Mouse (Mus musculus) thymus, adult 2 months (tissue): ENCODE data around the gene Snrpc. TPM values are rescaled to one million over a fixed set of nuclear protein-coding genes. Genes with fewer than 3 reads are reported as not detected.

Experiments
- DNase-seq: peaks from one replicate; pipeline ENCODE4 v3.0.0; 2021
- H3K27ac ChIP-seq: fragments of 200-500 bp; 2 replicates; pipeline ENCODE4 v1.5.1; 2012; ENCODE audit warnings: low read length, control low read depth; ENCODE audit not compliant: control insufficient read depth, insufficient read depth
- H3K27me3 ChIP-seq: fragments of 200-500 bp; 2 replicates; pipeline ENCODE4 v1.6.1; 2012; ENCODE audit warnings: mild to moderate bottlenecking, low read length, moderate library complexity, mixed read lengths; ENCODE audit not compliant: control insufficient read depth, insufficient read depth
- H3K36me3 ChIP-seq: fragments of 200-500 bp; 2 replicates; pipeline ENCODE4 v1.6.1; 2012; ENCODE audit warnings: mild to moderate bottlenecking, low read length, moderate library complexity; ENCODE audit not compliant: control insufficient read depth, insufficient read depth
- H3K4me1 ChIP-seq: fragments of 200-500 bp; replicated peaks from 2 replicates; pipeline ENCODE4 v1.6.1; 2012; ENCODE audit warnings: low read length; ENCODE audit not compliant: control insufficient read depth, insufficient read depth
- H3K4me3 ChIP-seq: fragments of 200-500 bp; 2 replicates; pipeline ENCODE4 v1.5.1; 2012; ENCODE audit warnings: mild to moderate bottlenecking, low read length, control low read depth, moderate library complexity; ENCODE audit not compliant: control insufficient read depth, insufficient read depth
- CTCF ChIP-seq: fragments of 200-500 bp; IDR thresholded peaks from 2 replicates; pipeline ENCODE4 v1.5.1; 2012; ENCODE audit warnings: mild to moderate bottlenecking, control low read depth, low read length, moderate library complexity, borderline replicate concordance; ENCODE audit not compliant: control insufficient read depth, poor library complexity, insufficient read depth; ENCODE audit errors: extremely low read depth
- POLR2A ChIP-seq: fragments of 200-500 bp; IDR thresholded peaks from 2 replicates; pipeline ENCODE4 v1.6.1; 2012; ENCODE audit warnings: mild to moderate bottlenecking, low read length, control low read depth, moderate library complexity; ENCODE audit not compliant: control insufficient read depth, poor library complexity, insufficient read depth; ENCODE audit errors: extremely low read depth
- WGBS: fragments of 180-500 bp; shearing (Covaris S2); methylation state at CpG from one replicate; pipeline ENCODE4 v1.1.7; 2018; 5-methylcytosine and 5-hydroxymethylcytosine counted together
- polyA plus RNA-seq: library from polyadenylated mRNA; depleted of rRNA; stranded (reverse); fragments of >200 nt; gene quantifications from 2 replicates; pipeline ENCODE4 v1.2.3, GENCODE M21; 2012

The Snrpc gene
- polyA plus RNA-seq, 1 experiment = 192 TPM

DNA sequence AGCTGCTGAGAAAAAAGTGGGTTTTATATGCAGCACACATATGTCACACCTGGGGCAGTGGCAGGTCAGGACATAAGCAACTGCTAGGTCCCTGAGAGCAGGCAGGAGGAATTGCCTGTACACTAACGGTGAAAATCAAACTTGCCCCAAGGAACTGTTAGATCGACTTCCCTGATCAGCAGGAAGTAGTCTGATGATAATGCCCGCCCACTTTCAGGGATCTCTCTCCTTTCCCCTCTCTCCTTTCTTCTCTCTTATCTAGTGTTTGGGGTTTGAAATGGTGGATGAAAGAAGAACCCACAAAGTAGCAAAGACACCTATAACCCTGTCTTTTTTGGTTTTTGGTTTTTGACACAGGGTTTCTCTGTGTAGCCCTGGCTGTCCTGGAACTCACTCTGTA, 12.4 kb upstream of the Snrpc start:
- H3K4me3 ChIP-seq = no peak overlapping the region
- peaks cover 24% of the 10 kb centered on the region for H3K4me1 ChIP-seq
- DNase-seq = peak; percentile 10
- 0% methylated on average over 3 of the region's 3 CpGs for WGBS
- H3K36me3 ChIP-seq = no peaks in the 10 kb centered on the region
- H3K27ac ChIP-seq = peak overlapping the region; percentile 72
- H3K27me3 ChIP-seq = no peaks in the 10 kb centered on the region
- TF ChIP-seq CTCF (no peak), POLR2A (no peak)

DNA sequence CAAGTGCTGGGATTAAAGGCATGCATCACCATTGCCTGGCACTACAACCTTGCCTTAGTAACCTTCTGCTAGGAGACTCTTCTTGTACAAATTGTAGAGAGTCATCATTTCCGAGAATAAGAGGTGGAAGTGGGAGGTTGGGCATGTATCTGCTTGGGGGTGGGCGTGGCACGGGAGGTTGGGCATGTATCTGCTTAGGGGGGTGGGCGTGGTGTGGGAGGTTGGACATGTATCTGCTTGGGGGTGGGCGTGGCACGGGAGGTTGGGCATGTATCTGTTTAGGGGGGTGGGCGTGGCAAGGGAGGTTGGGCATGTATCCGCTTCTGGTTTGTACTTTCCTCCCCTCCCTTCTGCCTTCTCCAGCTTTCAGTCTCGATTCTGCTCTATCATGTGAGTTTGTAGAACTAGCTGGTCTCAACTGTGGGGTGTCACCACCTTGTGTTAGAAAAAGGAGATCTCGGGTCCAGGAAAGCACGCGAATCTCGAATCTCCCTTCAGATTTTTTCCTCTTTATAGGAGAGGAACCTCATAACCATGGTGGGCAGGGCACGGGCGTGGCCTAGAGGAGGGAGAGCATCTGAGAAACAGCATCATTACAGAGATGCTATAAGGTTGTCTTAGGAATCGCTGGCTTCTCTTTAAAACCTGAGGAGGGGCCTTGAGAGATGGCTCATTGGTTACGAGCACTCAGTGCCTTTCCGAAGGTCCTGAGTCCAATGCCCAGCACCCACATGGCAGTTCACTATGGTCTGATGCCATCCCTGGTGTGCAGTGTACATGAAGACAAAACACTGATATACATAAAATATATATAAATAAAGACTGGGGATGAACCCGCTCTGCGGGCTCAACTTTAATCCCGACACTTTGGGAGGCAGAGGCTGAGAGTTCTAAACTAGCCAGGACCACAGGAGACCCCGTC, 11.7 kb upstream of the Snrpc start:
- Histone ChIP-seq H3K4me1 (peaks cover 24% of the 10 kb centered on the region), H3K36me3 (no peaks in the 10 kb centered on the region), H3K27me3 (no peaks in the 10 kb centered on the region), H3K4me3 (peak overlapping the region; percentile 30), H3K27ac (peak overlapping the region; percentile 74)
- no peak for TF ChIP-seq CTCF
- TF ChIP-seq POLR2A = no peak
- under 1% methylated on average over 22 of the region's 22 CpGs for WGBS
- peak; percentile 79 for DNase-seq

- TF ChIP-seq CTCF = no peak
- TF ChIP-seq POLR2A = no peak
- H3K27ac ChIP-seq = peak overlapping the region; percentile 74
- H3K36me3 ChIP-seq = no peaks in the 10 kb centered on the region
- WGBS = 1% methylated on average over 9 of the region's 9 CpGs
- peaks cover 19% of the 10 kb centered on the region for H3K4me1 ChIP-seq
- H3K27me3 ChIP-seq = no peaks in the 10 kb centered on the region
- H3K4me3 ChIP-seq = no peak overlapping the region
- peak; percentile 16 for DNase-seq
Measured at GRCm38 (mm10) chr17:27826908-27827383, 11.0 kb upstream of the Snrpc start.

DNA sequence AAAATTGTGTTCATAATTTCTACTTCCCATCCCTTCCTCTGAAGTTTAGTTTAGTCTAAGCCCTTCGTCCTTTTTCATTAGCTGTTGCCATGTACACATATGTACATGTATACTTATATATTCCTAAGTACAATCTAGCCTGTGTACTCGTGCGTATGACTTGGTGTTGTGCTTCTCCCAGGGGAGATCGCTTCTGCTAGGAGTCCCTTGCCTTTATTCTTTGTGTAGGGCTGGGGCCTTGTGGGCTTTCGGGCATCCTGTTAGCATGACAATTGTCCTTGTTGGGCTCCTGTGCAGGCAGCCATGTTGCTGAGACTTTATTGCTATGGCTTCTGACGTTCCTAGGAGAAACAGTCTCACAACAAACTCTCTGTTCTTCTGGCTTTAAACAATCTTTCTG, 10.4 kb upstream of the Snrpc start:
- WGBS = 77% methylated on average over 6 of the region's 6 CpGs
- TF ChIP-seq CTCF (no peak), POLR2A (no peak)
- H3K36me3 ChIP-seq = no peaks in the 10 kb centered on the region
- no peak overlapping the region for H3K27ac ChIP-seq
- H3K27me3 ChIP-seq = no peaks in the 10 kb centered on the region
- no peak overlapping the region for H3K4me3 ChIP-seq
- DNase-seq = no peak
- peaks cover 18% of the 10 kb centered on the region for H3K4me1 ChIP-seq

GRCm38 (mm10) chr17:27830411-27830810, 7.5 kb upstream of the Snrpc start:
- DNase-seq = peak; percentile 27
- 55% methylated on average over 7 of the region's 7 CpGs for WGBS
- H3K36me3 ChIP-seq = no peaks in the 10 kb centered on the region

GRCm38 (mm10) chr17:27839469-27840252, 1.7 kb downstream of the Snrpc start:
- Histone ChIP-seq H3K4me3 (peak overlapping the region; percentile 74), H3K27ac (no peak overlapping the region), H3K4me1 (peaks cover 2% of the 10 kb centered on the region; the same call in 1 of the 2 replicates), H3K27me3 (no peaks in the 10 kb centered on the region), H3K36me3 (peaks cover 18% of the 10 kb centered on the region; the same call in 1 of the 2 replicates)
- DNase-seq = peak; percentile 95
- 1% methylated on average over 35 of the region's 35 CpGs for WGBS
- TF ChIP-seq CTCF (peak; percentile 39; the same call in 1 of the 2 replicates), POLR2A (peak; percentile 67)

More at GRCm38 (mm10) chr17:27830411-27830810, 7.5 kb upstream of the Snrpc start:
- Histone ChIP-seq H3K4me3 (no peak overlapping the region), H3K4me1 (peaks cover 12% of the 10 kb centered on the region), H3K27me3 (no peaks in the 10 kb centered on the region), H3K27ac (no peak overlapping the region)
- TF ChIP-seq CTCF = peak; percentile 54; the same call in 1 of the 2 replicates
- no peak for TF ChIP-seq POLR2A
